Mouse (Mus musculus) bone marrow macrophage, adult 2 months (primary cell): ENCODE results near the gene Peli1.

ENCODE experiments used
- CTCF ChIP-seq: IDR thresholded peaks from 2 replicates; pipeline ENCODE4 v1.5.1; 2012; ENCODE audit warnings: low read depth, mild to moderate bottlenecking, low read length, moderate library complexity
- POLR2A ChIP-seq: IDR thresholded peaks from 2 replicates; pipeline ENCODE4 v1.6.1; 2012; ENCODE audit warnings: mild to moderate bottlenecking, low read depth, low read length, borderline replicate concordance

GRCm38 (mm10) chr11:21168828-21169607 lies 77.9 kb downstream of the Peli1 start:
- TF ChIP-seq CTCF (no peak), POLR2A (no peak)
